Mouse (Mus musculus) midbrain, embryonic 16.5 days (tissue): ENCODE data around the gene Slc51a. TPM values are rescaled to one million over a fixed set of nuclear protein-coding genes. Genes with fewer than 3 reads are reported as not detected.

Source experiments
- ATAC-seq: fragments of 200-750 bp; cut with Nextera tagmentation; 2 replicates; pipeline ENCODE4 v1.8.0; 2017; ENCODE audit warnings: moderate TSS enrichment
- H3K27ac ChIP-seq: fragments of 300-500 bp; sonication (generic); 2 replicates; pipeline ENCODE4 v1.5.1; 2014; ENCODE audit warnings: mild to moderate bottlenecking, low read length, mixed read lengths
- H3K27me3 ChIP-seq: fragments of 300-500 bp; sonication (generic); 2 replicates; pipeline ENCODE4 v1.6.1; 2014; ENCODE audit warnings: low read depth, low read length, mixed read lengths; ENCODE audit not compliant: control insufficient read depth, insufficient read depth
- H3K36me3 ChIP-seq: fragments of 300-500 bp; sonication (generic); 2 replicates; pipeline ENCODE4 v1.6.1; 2014; ENCODE audit warnings: mild to moderate bottlenecking, low read length, moderate library complexity, mixed read lengths; ENCODE audit not compliant: control insufficient read depth, insufficient read depth
- H3K4me1 ChIP-seq: fragments of 300-500 bp; sonication (generic); 2 replicates; pipeline ENCODE4 v1.6.1; 2014; ENCODE audit warnings: mild to moderate bottlenecking, low read length, mixed read lengths; ENCODE audit not compliant: control insufficient read depth, insufficient read depth
- H3K4me2 ChIP-seq: fragments of 300-500 bp; sonication (generic); 2 replicates; pipeline ENCODE4 v1.6.1; 2014; ENCODE audit warnings: mild to moderate bottlenecking, low read length, mixed read lengths
- H3K4me3 ChIP-seq: fragments of 300-500 bp; sonication (generic); 2 replicates; pipeline ENCODE4 v1.5.1; 2014; ENCODE audit warnings: low read depth, mild to moderate bottlenecking, low read length, moderate library complexity, mixed read lengths
- H3K9ac ChIP-seq: fragments of 300-500 bp; sonication (generic); 2 replicates; pipeline ENCODE4 v1.6.1; 2014; ENCODE audit warnings: low read depth, low read length, mixed read lengths
- H3K9me3 ChIP-seq: fragments of 300-500 bp; sonication (generic); replicated peaks from 2 replicates; pipeline ENCODE4 v1.6.1; 2014; ENCODE audit warnings: mild to moderate bottlenecking, low read length, mixed read lengths; ENCODE audit not compliant: control insufficient read depth, poor library complexity, severe bottlenecking
- WGBS: fragments of 180-500 bp; shearing (Covaris S2); extraction: QIAGEN DNeasy Blood & Tissue Kit; methylation state at CpG from one replicate; pipeline ENCODE4 v1.1.7; 2014; 5-methylcytosine and 5-hydroxymethylcytosine counted together
- polyA plus RNA-seq: library from polyadenylated mRNA; unstranded; fragments of >200 nt; fragmentation: Nextera tagmentation; extraction: Ambion mirVana; gene quantifications from 2 replicates; pipeline ENCODE4 v1.2.1, GENCODE M21; 2015

Slc51a gene
- polyA plus RNA-seq, 1 experiment from 2014 or later = 0.08 TPM

- 97% methylated on average over 1 of the region's 1 CpGs for WGBS
- peak overlapping the region; percentile 88 for H3K4me2 ChIP-seq
- no peak for ATAC-seq
- H3K27me3 ChIP-seq = no peaks in the 10 kb centered on the region
- H3K4me3 ChIP-seq = peak overlapping the region; percentile 56; the same call in 1 of the 2 replicates
- no peaks in the 10 kb centered on the region for H3K36me3 ChIP-seq
- H3K9ac ChIP-seq = no peak overlapping the region
- no peaks in the 10 kb centered on the region for H3K9me3 ChIP-seq
- H3K4me1 ChIP-seq = peaks cover 17% of the 10 kb centered on the region
- H3K27ac ChIP-seq = no peak overlapping the region
Observed at GRCm38 (mm10) chr16:32431926-32432325, 55.8 kb downstream of the Slc51a start.

GRCm38 (mm10) chr16:32431047-32431591 is 56.6 kb downstream of the Slc51a start:
- peaks cover 17% of the 10 kb centered on the region for H3K4me1 ChIP-seq
- H3K27me3 ChIP-seq = no peaks in the 10 kb centered on the region
- peak overlapping the region; percentile 56 for H3K4me3 ChIP-seq
- H3K9me3 ChIP-seq = no peaks in the 10 kb centered on the region
- H3K36me3 ChIP-seq = no peaks in the 10 kb centered on the region
- peak; percentile 83; the same call in 1 of the 2 replicates for ATAC-seq
- 3% methylated on average over 28 of the region's 28 CpGs for WGBS
- peak overlapping the region; percentile 95 for H3K27ac ChIP-seq
- H3K4me2 ChIP-seq = peak overlapping the region; percentile 88
- peak overlapping the region; percentile 73 for H3K9ac ChIP-seq

- Histone ChIP-seq H3K36me3 (no peaks in the 10 kb centered on the region), H3K9ac (peak within 1 kb of the TSS; percentile 73), H3K9me3 (no peaks in the 10 kb centered on the region), H3K27me3 (no peaks in the 10 kb centered on the region), H3K4me2 (peak within 1 kb of the TSS; percentile 88), H3K4me3 (peak within 1 kb of the TSS; percentile 56), H3K4me1 (peaks cover 17% of the 10 kb centered on the region), H3K27ac (peak within 1 kb of the TSS; percentile 95)
- ATAC-seq = peak; percentile 98
- WGBS = 0% methylated on average over 53 of the region's 54 CpGs
Observed at GRCm38 (mm10) chr16:32430474-32431046, 57.1 kb downstream of the Slc51a start, which contains the start of gene Pcyt1a. Pcyt1a (plus strand) TSS chr16:32430921.

- no peak for ATAC-seq
- H3K9ac ChIP-seq = no peak overlapping the region
- 85% methylated on average over 3 of the region's 3 CpGs for WGBS
- H3K4me2 ChIP-seq = no peak overlapping the region
- no peaks in the 10 kb centered on the region for H3K36me3 ChIP-seq
- peaks cover 17% of the 10 kb centered on the region for H3K4me1 ChIP-seq
- H3K27me3 ChIP-seq = no peaks in the 10 kb centered on the region
- no peaks in the 10 kb centered on the region for H3K9me3 ChIP-seq
- no peak overlapping the region for H3K27ac ChIP-seq
- no peak overlapping the region for H3K4me3 ChIP-seq
Observed at GRCm38 (mm10) chr16:32427506-32427905, 60.2 kb downstream of the Slc51a start.

Other genes with a start within 250 kb of the Slc51a start
- gene Fbxo45, start 240.7 kb downstream of the Slc51a start, polyA plus RNA-seq = 5.9 and 8.2 TPM in 2 replicates
- 13.8 and 16.0 TPM in 2 replicates for gene Wdr53, start 240.7 kb downstream of the Slc51a start, polyA plus RNA-seq
- not detected in 2 replicates for gene Smco1, start 216.4 kb downstream of the Slc51a start, polyA plus RNA-seq
- 24.2 and 25.9 TPM in 2 replicates for gene Rnf168, start 210.4 kb downstream of the Slc51a start, polyA plus RNA-seq
- gene Ubxn7, start 155.6 kb downstream of the Slc51a start, polyA plus RNA-seq = 21.1 and 23.7 TPM in 2 replicates
- gene Tm4sf19, start 87.4 kb downstream of the Slc51a start, polyA plus RNA-seq = not detected in 2 replicates
- gene Tctex1d2, start 68.2 kb downstream of the Slc51a start, polyA plus RNA-seq = 40.3 and 41.3 TPM in 2 replicates
- 48.0 and 49.9 TPM in 2 replicates for gene Pcyt1a, start 57.0 kb downstream of the Slc51a start, polyA plus RNA-seq
- 0.26 TPM in 1 of 2 replicates, not detected in the other for gene Zdhhc19, start 8.4 kb upstream of the Slc51a start, polyA plus RNA-seq
- 33.3 and 40.5 TPM in 2 replicates for gene Tfrc, start 121.0 kb upstream of the Slc51a start, polyA plus RNA-seq
- gene Tnk2, start 156.0 kb upstream of the Slc51a start, polyA plus RNA-seq = 19.0 and 21.6 TPM in 2 replicates
- not detected in 2 replicates for gene Muc4, start 248.0 kb upstream of the Slc51a start, polyA plus RNA-seq